Mouse (Mus musculus) thymus, adult 2 months (tissue): ENCODE data around the gene Dgcr6. TPM values are rescaled to one million over a fixed set of nuclear protein-coding genes. Genes with fewer than 3 reads are reported as not detected.
A peak's percentile ranks its signal among the peaks of the same experiment; 100 is the strongest.

Experiments used
- DNase-seq: peaks from one replicate; pipeline ENCODE4 v3.0.0; 2021
- H3K27ac ChIP-seq: fragments of 200-500 bp; 2 replicates; pipeline ENCODE4 v1.5.1; 2012; ENCODE audit warnings: low read length, control low read depth; ENCODE audit not compliant: control insufficient read depth, insufficient read depth
- H3K27me3 ChIP-seq: fragments of 200-500 bp; 2 replicates; pipeline ENCODE4 v1.6.1; 2012; ENCODE audit warnings: mild to moderate bottlenecking, low read length, moderate library complexity, mixed read lengths; ENCODE audit not compliant: control insufficient read depth, insufficient read depth
- H3K36me3 ChIP-seq: fragments of 200-500 bp; 2 replicates; pipeline ENCODE4 v1.6.1; 2012; ENCODE audit warnings: mild to moderate bottlenecking, low read length, moderate library complexity; ENCODE audit not compliant: control insufficient read depth, insufficient read depth
- H3K4me1 ChIP-seq: fragments of 200-500 bp; replicated peaks from 2 replicates; pipeline ENCODE4 v1.6.1; 2012; ENCODE audit warnings: low read length; ENCODE audit not compliant: control insufficient read depth, insufficient read depth
- H3K4me3 ChIP-seq: fragments of 200-500 bp; 2 replicates; pipeline ENCODE4 v1.5.1; 2012; ENCODE audit warnings: mild to moderate bottlenecking, low read length, control low read depth, moderate library complexity; ENCODE audit not compliant: control insufficient read depth, insufficient read depth
- CTCF ChIP-seq: fragments of 200-500 bp; IDR thresholded peaks from 2 replicates; pipeline ENCODE4 v1.5.1; 2012; ENCODE audit warnings: mild to moderate bottlenecking, control low read depth, low read length, moderate library complexity, borderline replicate concordance; ENCODE audit not compliant: control insufficient read depth, poor library complexity, insufficient read depth; ENCODE audit errors: extremely low read depth
- POLR2A ChIP-seq: fragments of 200-500 bp; IDR thresholded peaks from 2 replicates; pipeline ENCODE4 v1.6.1; 2012; ENCODE audit warnings: mild to moderate bottlenecking, low read length, control low read depth, moderate library complexity; ENCODE audit not compliant: control insufficient read depth, poor library complexity, insufficient read depth; ENCODE audit errors: extremely low read depth
- WGBS: fragments of 180-500 bp; shearing (Covaris S2); methylation state at CpG from one replicate; pipeline ENCODE4 v1.1.7; 2018; 5-methylcytosine and 5-hydroxymethylcytosine counted together
- polyA plus RNA-seq: library from polyadenylated mRNA; depleted of rRNA; stranded (reverse); fragments of >200 nt; gene quantifications from 2 replicates; pipeline ENCODE4 v1.2.3, GENCODE M21; 2012; rRNA removed

Dgcr6 gene
- polyA plus RNA-seq, 1 experiment: 117 TPM

GRCm38 (mm10) chr16:18103808-18104207 is 51.1 kb downstream of the Dgcr6 start:
- TF ChIP-seq POLR2A (no peak), CTCF (no peak)
- H3K4me1 ChIP-seq: no peaks in the 10 kb centered on the region
- no peaks in the 10 kb centered on the region for H3K36me3 ChIP-seq
- DNase-seq: no peak
- no peaks in the 10 kb centered on the region for H3K27me3 ChIP-seq
- 73% methylated on average over 6 of the region's 6 CpGs for WGBS
- H3K4me3 ChIP-seq: no peak overlapping the region
- H3K27ac ChIP-seq: no peak overlapping the region

GRCm38 (mm10) chr16:18108221-18108966 is 55.7 kb downstream of the Dgcr6 start:
- Histone ChIP-seq H3K4me1 (no peaks in the 10 kb centered on the region; the same call in 1 of the 2 replicates), H3K4me3 (no peak overlapping the region), H3K36me3 (no peaks in the 10 kb centered on the region), H3K27me3 (no peaks in the 10 kb centered on the region), H3K27ac (no peak overlapping the region)
- no peak for TF ChIP-seq POLR2A
- peak; percentile 68; the same call in 1 of the 2 replicates for TF ChIP-seq CTCF
- peak; percentile 54 for DNase-seq
- 57% methylated on average over 5 of the region's 5 CpGs for WGBS

- Histone ChIP-seq H3K36me3 (no peaks in the 10 kb centered on the region), H3K4me1 (no peaks in the 10 kb centered on the region; the same call in 1 of the 2 replicates), H3K27ac (no peak overlapping the region), H3K27me3 (no peaks in the 10 kb centered on the region), H3K4me3 (no peak overlapping the region)
- DNase-seq: no peak
- 74% methylated on average over 7 of the region's 7 CpGs for WGBS
- TF ChIP-seq POLR2A (no peak), CTCF (no peak)
Measured at GRCm38 (mm10) chr16:18111042-18111441, 58.4 kb downstream of the Dgcr6 start.

- Histone ChIP-seq H3K36me3 (no peaks in the 10 kb centered on the region), H3K4me1 (no peaks in the 10 kb centered on the region; the same call in 1 of the 2 replicates), H3K4me3 (no peak overlapping the region), H3K27me3 (no peaks in the 10 kb centered on the region), H3K27ac (no peak overlapping the region)
- WGBS: 68% methylated on average over 4 of the region's 4 CpGs
- no peak for DNase-seq
- no peak for TF ChIP-seq CTCF
- TF ChIP-seq POLR2A: no peak
Measured at GRCm38 (mm10) chr16:18116467-18116866, 63.8 kb downstream of the Dgcr6 start.

- H3K27me3 ChIP-seq: no peaks in the 10 kb centered on the region
- no peak overlapping the region for H3K4me3 ChIP-seq
- H3K27ac ChIP-seq: no peak overlapping the region
- H3K36me3 ChIP-seq: no peaks in the 10 kb centered on the region
- no peak for DNase-seq
- TF ChIP-seq POLR2A (no peak), CTCF (no peak)
- 56% methylated on average over 3 of the region's 3 CpGs for WGBS
- H3K4me1 ChIP-seq: no peaks in the 10 kb centered on the region
Measured at GRCm38 (mm10) chr16:18118285-18118684, 65.6 kb downstream of the Dgcr6 start.

DNA sequence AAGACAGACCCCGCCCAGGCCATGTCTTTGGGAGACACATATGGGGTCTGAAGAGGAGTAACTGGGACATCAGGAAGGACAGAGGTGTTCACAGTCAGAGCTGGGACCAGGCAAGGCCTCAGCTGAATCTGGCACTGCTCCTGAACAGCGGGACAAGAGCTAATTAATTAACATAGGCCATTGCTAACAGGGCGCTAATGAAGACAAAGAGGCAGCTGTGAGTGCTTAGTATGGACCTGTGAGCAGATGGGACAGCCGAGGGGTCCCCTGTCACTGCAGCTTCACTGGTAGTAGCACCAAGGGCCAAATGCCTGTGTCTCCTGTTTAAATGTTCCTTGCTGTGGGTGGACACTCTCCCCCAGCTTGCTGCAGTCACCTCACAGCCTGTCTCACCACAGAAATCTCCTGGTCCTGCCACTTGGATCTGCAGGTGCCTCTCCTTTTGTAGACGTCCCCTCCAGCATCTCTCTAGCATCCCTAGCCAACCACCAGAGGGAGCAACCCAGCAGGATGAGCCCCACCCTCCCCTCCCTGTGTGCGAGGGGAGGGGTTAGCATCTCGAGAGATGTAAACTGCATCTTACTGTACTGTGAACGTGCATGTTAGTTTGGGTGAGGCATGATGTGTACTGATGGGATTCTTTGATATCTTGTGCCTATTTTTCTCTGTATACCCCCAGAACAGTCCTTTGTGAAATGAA is 66.5 kb downstream of the Dgcr6 start:
- 53% methylated on average over 8 of the region's 8 CpGs for WGBS
- TF ChIP-seq CTCF (peak; percentile 86; the same call in 1 of the 2 replicates), POLR2A (no peak)
- peak; percentile 79 for DNase-seq
- Histone ChIP-seq H3K27me3 (no peaks in the 10 kb centered on the region), H3K4me1 (no peaks in the 10 kb centered on the region), H3K36me3 (no peaks in the 10 kb centered on the region), H3K4me3 (no peak overlapping the region), H3K27ac (no peak overlapping the region)

Other genes starting within 250 kb of the Dgcr6 start
- gene B830017H08Rik, start 219.7 kb upstream of the Dgcr6 start, polyA plus RNA-seq: not detected in 2 replicates
- 22.4 and 27.4 TPM in 2 replicates for gene Car15, start 214.5 kb upstream of the Dgcr6 start, polyA plus RNA-seq
- 4.1 and 4.9 TPM in 2 replicates for gene Gm20518, start 161.2 kb upstream of the Dgcr6 start, polyA plus RNA-seq
- 0.06 and 0.12 TPM in 2 replicates for gene Tssk1, start 158.6 kb upstream of the Dgcr6 start, polyA plus RNA-seq
- gene Dgcr2, start 154.3 kb upstream of the Dgcr6 start, polyA plus RNA-seq: 214 and 215 TPM in 2 replicates
- gene Tssk2, start 154.2 kb upstream of the Dgcr6 start, polyA plus RNA-seq: 0.35 TPM in 1 of 2 replicates, not detected in the other
- 45.5 and 48.9 TPM in 2 replicates for gene Ess2, start 141.5 kb upstream of the Dgcr6 start, polyA plus RNA-seq
- gene Gsc2, start 137.8 kb upstream of the Dgcr6 start, polyA plus RNA-seq: 0.10 and 0.13 TPM in 2 replicates
- gene Slc25a1, start 124.6 kb upstream of the Dgcr6 start, polyA plus RNA-seq: 126 and 151 TPM in 2 replicates
- 0.49 TPM in 1 of 2 replicates, not detected in the other for gene Vpreb2, start 72.4 kb upstream of the Dgcr6 start, polyA plus RNA-seq
- 74.1 and 84.2 TPM in 2 replicates for gene Prodh, start 37.3 kb downstream of the Dgcr6 start, polyA plus RNA-seq
- 5.7 and 6.6 TPM in 2 replicates for gene Rtn4r, start 74.8 kb downstream of the Dgcr6 start, polyA plus RNA-seq
- gene Ccdc188, start 165.0 kb downstream of the Dgcr6 start, polyA plus RNA-seq: 0.08 TPM in 2 replicates
- 316 and 374 TPM in 2 replicates for gene Zdhhc8, start 182.3 kb downstream of the Dgcr6 start, polyA plus RNA-seq
- 96.3 and 98.4 TPM in 2 replicates for gene Trmt2a, start 195.8 kb downstream of the Dgcr6 start, polyA plus RNA-seq
- gene Ranbp1, start 195.9 kb downstream of the Dgcr6 start, polyA plus RNA-seq: 81.8 and 116 TPM in 2 replicates
- not detected in 2 replicates for gene Gm49776, start 205.5 kb downstream of the Dgcr6 start, polyA plus RNA-seq
- 70.0 and 79.3 TPM in 2 replicates for gene Dgcr8, start 236.4 kb downstream of the Dgcr6 start, polyA plus RNA-seq